Mouse (Mus musculus): Measurements from ENCODE around the gene Ttc6. TPM values are rescaled to one million over a fixed set of nuclear protein-coding genes. Genes with fewer than 3 reads are reported as not detected.

Ttc6 gene
- polyA plus RNA-seq, 1 experiment from 2014 or later: 2.9 TPM

DNA sequence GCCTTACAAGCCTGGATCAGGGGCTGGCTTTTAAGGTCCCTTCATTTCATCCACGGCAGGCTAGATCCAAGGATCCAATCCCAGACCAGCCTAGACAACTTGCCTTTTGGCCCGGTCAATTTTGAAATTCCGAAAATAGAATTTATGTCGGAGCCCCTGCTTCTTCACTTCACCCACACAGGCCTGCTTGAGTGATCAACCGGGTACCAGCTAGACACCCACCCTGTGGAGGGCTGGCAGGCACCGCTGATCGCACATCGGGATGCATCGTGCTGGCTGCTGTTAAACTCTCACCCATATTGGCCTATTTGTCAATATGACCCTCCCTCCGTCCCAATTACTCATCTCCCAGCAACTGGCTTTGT is 20.3 kb upstream of the Ttc6 start:
- no peaks in the 10 kb centered on the region for H3K36me3 ChIP-seq (ENCODE audit: control insufficient read depth, insufficient read depth, low read length)
- H3K4me3 ChIP-seq (ENCODE audit: low read depth, low read length): peak overlapping the region; percentile 59
- peak overlapping the region; percentile 61 for H3K9ac ChIP-seq (ENCODE audit: low read length)
- no peaks in the 10 kb centered on the region for H3K9me3 ChIP-seq (ENCODE audit: control insufficient read depth, low read length)
- H3K4me2 ChIP-seq: peak overlapping the region; percentile 41
- peaks cover 78% of the 10 kb centered on the region for H3K27me3 ChIP-seq (ENCODE audit: control insufficient read depth, insufficient read depth, low read length)
- peaks cover 14% of the 10 kb centered on the region for H3K4me1 ChIP-seq (ENCODE audit: control insufficient read depth, insufficient read depth, low read length)
- no peak for DNase-seq (ENCODE audit: low spot score, missing footprints)
- 3% methylated on average over 10 of the region's 10 CpGs for WGBS
- no peak for ATAC-seq (ENCODE audit: low FRiP score)
- H3K27ac ChIP-seq (ENCODE audit: low read depth, low read length): peak overlapping the region; percentile 25; the same call in 1 of the 2 replicates

GRCm38 (mm10) chr12:57544641-57545370 is 19.1 kb upstream of the Ttc6 start:
- H3K9ac ChIP-seq (ENCODE audit: low read length): peak overlapping the region; percentile 69
- 2% methylated on average over 31 of the region's 31 CpGs for WGBS
- H3K27ac ChIP-seq (ENCODE audit: low read depth, low read length): peak overlapping the region; percentile 62
- H3K27me3 ChIP-seq (ENCODE audit: control insufficient read depth, insufficient read depth, low read length): peaks cover 83% of the 10 kb centered on the region
- H3K4me2 ChIP-seq: peak overlapping the region; percentile 93
- no peaks in the 10 kb centered on the region for H3K9me3 ChIP-seq (ENCODE audit: control insufficient read depth, low read length)
- peak; percentile 98 for DNase-seq (ENCODE audit: low spot score, missing footprints)
- H3K36me3 ChIP-seq (ENCODE audit: control insufficient read depth, insufficient read depth, low read length): no peaks in the 10 kb centered on the region
- peak overlapping the region; percentile 59 for H3K4me3 ChIP-seq (ENCODE audit: low read depth, low read length)
- no peak for ATAC-seq (ENCODE audit: low FRiP score)
- H3K4me1 ChIP-seq (ENCODE audit: control insufficient read depth, insufficient read depth, low read length): peaks cover 19% of the 10 kb centered on the region

DNA sequence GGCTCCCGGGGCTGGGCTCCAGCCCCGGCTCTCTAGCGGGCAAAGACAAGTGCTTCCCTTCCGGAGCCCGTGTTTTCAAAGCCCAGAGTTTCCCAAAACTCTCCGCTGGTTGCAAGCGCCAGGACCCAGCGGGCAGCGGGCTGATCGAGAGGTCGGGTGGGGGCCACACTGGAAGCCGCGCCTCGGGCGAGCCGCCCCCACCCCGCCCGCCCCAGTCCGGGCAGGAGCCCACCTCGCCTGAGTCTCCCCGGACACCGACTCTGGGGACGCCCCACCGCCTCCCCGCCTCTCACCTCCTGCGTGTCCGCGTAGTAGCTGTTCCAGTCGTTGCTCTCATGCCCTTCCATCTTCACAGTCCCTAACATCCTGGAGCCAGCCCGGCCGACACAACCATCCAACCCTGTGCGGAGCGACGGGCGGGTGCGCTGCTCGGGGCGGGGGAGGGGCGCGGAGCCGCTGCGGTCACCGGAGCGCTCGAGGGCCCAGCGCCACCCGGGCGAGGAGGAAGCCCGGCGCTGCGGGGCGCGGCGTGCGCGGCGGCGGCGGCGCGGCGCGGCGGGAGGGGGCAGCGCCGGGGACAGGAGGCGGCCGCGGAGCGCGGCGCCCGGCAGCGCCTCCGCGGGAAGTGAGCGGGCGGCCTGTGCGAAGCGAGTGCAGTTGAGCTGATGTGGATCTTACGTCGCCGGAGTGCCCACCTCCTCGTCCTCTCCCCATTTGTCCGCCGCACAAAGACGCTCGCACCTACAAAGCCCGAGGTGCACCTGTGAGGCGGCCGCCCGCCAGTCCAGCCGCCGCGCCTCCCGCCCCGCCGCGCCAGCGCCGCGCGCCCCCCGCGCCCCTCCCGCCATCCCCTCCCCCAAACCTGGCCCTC is 18.3 kb upstream of the Ttc6 start:
- Histone ChIP-seq H3K9ac (ENCODE audit: low read length) (peak overlapping the region; percentile 69), H3K36me3 (ENCODE audit: control insufficient read depth, insufficient read depth, low read length) (no peaks in the 10 kb centered on the region), H3K4me3 (ENCODE audit: low read depth, low read length) (peak overlapping the region; percentile 59), H3K4me1 (ENCODE audit: control insufficient read depth, insufficient read depth, low read length) (peaks cover 19% of the 10 kb centered on the region), H3K9me3 (ENCODE audit: control insufficient read depth, low read length) (no peaks in the 10 kb centered on the region), H3K27me3 (ENCODE audit: control insufficient read depth, insufficient read depth, low read length) (peaks cover 90% of the 10 kb centered on the region), H3K27ac (ENCODE audit: low read depth, low read length) (peak overlapping the region; percentile 62), H3K4me2 (peak overlapping the region; percentile 93)
- WGBS: under 1% methylated on average over 95 of the region's 106 CpGs
- DNase-seq (ENCODE audit: low spot score, missing footprints): peak; percentile 94
- ATAC-seq (ENCODE audit: low FRiP score): peak; percentile 65

DNA sequence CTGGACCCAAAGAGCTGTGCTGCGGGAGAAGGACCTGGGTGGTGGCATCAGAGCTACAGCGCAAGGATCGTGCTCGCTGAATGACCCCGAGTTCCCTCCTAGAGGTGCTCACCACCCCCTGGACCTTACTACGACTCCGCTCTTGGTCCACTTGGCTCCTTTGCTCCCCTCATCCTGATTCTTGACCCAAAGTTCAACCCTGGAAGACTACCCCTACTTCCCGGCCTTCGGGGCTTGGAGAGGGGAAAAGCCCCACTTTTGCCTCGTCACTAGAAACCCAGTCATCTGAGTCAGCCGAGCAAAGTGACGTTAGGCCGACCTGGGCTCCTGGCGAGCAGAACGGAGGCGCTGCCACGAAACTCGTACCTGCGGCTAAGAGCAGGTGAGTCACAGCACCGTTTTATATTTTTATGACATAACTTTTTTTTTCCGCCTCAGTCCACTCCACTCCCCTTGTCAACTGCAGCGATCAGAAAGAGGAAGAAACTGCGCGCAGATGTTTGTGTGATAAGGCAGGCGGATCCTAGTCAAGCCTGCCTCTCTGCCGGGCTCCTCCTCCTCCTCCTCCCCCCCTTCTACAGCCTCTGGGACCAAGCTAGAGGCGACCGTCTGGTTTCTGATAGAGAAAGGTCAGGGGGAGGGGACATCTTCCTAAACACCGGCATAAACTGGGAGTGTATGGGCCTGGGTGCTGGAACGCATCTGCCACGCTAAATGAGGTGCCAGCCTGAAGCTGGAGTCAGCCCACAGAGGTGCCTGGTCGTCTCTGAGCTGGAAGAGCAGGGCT is 17.3 kb upstream of the Ttc6 start, which contains the start of gene Foxa1:
Gene Foxa1 (minus strand): TSS at position 502 of the 787 bp plus-strand sequence.
- Histone ChIP-seq H3K4me2 (peak within 1 kb of the TSS; percentile 93), H3K9ac (ENCODE audit: low read length) (peak within 1 kb of the TSS; percentile 69), H3K4me1 (ENCODE audit: control insufficient read depth, insufficient read depth, low read length) (peaks cover 19% of the 10 kb centered on the region), H3K4me3 (ENCODE audit: low read depth, low read length) (peak within 1 kb of the TSS; percentile 59), H3K9me3 (ENCODE audit: control insufficient read depth, low read length) (no peaks in the 10 kb centered on the region), H3K36me3 (ENCODE audit: control insufficient read depth, insufficient read depth, low read length) (no peaks in the 10 kb centered on the region), H3K27me3 (ENCODE audit: control insufficient read depth, insufficient read depth, low read length) (peaks cover 90% of the 10 kb centered on the region), H3K27ac (ENCODE audit: low read depth, low read length) (peak within 1 kb of the TSS; percentile 62)
- peak; percentile 22 for ATAC-seq (ENCODE audit: low FRiP score)
- peak; percentile 96 for DNase-seq (ENCODE audit: low spot score, missing footprints)
- WGBS: under 1% methylated on average over 32 of the region's 32 CpGs

DNA sequence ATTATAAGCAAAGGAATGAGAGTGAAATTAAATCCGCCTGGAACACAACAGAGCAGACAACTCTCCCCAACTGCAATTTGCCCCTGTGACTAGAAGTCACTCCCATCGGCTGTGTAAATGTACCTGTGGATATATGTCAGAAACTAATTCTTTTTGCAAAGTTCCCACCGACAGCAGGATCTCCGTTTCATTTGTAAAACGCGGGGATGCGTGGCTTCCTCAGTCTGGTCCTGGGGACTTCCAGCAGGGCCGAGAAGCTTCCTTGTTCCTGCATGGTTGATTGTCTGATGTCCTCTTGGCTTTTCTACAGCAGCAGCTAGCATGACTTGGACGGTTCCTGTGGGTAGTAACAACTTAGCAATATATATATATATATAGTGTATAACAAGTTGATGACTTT is 16.0 kb upstream of the Ttc6 start:
- ATAC-seq (ENCODE audit: low FRiP score) (no peak), DNase-seq (ENCODE audit: low spot score, missing footprints) (peak; percentile 94)
- peak overlapping the region; percentile 16; the same call in 1 of the 2 replicates for H3K4me2 ChIP-seq
- WGBS: 3% methylated on average over 9 of the region's 9 CpGs
- peaks cover 17% of the 10 kb centered on the region; the same call in 1 of the 2 replicates for H3K4me1 ChIP-seq (ENCODE audit: control insufficient read depth, insufficient read depth, low read length)
- no peak overlapping the region for H3K9ac ChIP-seq (ENCODE audit: low read length)
- no peaks in the 10 kb centered on the region for H3K36me3 ChIP-seq (ENCODE audit: control insufficient read depth, insufficient read depth, low read length)
- H3K4me3 ChIP-seq (ENCODE audit: low read depth, low read length): peak overlapping the region; percentile 17
- peaks cover 90% of the 10 kb centered on the region for H3K27me3 ChIP-seq (ENCODE audit: control insufficient read depth, insufficient read depth, low read length)
- H3K27ac ChIP-seq (ENCODE audit: low read depth, low read length): no peak overlapping the region
- H3K9me3 ChIP-seq (ENCODE audit: control insufficient read depth, low read length): no peaks in the 10 kb centered on the region

- no peak for ATAC-seq (ENCODE audit: low FRiP score)
- H3K4me3 ChIP-seq (ENCODE audit: low read depth, low read length): peak overlapping the region; percentile 11
- no peaks in the 10 kb centered on the region for H3K9me3 ChIP-seq (ENCODE audit: control insufficient read depth, low read length)
- H3K27me3 ChIP-seq (ENCODE audit: control insufficient read depth, insufficient read depth, low read length): peaks cover 90% of the 10 kb centered on the region
- peak overlapping the region; percentile 36; the same call in 1 of the 2 replicates for H3K4me2 ChIP-seq
- H3K36me3 ChIP-seq (ENCODE audit: control insufficient read depth, insufficient read depth, low read length): no peaks in the 10 kb centered on the region
- H3K4me1 ChIP-seq (ENCODE audit: control insufficient read depth, insufficient read depth, low read length): peaks cover 17% of the 10 kb centered on the region; the same call in 1 of the 2 replicates
- DNase-seq (ENCODE audit: low spot score, missing footprints): peak; percentile 95
- no peak overlapping the region for H3K27ac ChIP-seq (ENCODE audit: low read depth, low read length)
- no peak overlapping the region for H3K9ac ChIP-seq (ENCODE audit: low read length)
- under 1% methylated on average over 20 of the region's 20 CpGs for WGBS
Measured at GRCm38 (mm10) chr12:57548352-57548980, 15.4 kb upstream of the Ttc6 start.

DNA sequence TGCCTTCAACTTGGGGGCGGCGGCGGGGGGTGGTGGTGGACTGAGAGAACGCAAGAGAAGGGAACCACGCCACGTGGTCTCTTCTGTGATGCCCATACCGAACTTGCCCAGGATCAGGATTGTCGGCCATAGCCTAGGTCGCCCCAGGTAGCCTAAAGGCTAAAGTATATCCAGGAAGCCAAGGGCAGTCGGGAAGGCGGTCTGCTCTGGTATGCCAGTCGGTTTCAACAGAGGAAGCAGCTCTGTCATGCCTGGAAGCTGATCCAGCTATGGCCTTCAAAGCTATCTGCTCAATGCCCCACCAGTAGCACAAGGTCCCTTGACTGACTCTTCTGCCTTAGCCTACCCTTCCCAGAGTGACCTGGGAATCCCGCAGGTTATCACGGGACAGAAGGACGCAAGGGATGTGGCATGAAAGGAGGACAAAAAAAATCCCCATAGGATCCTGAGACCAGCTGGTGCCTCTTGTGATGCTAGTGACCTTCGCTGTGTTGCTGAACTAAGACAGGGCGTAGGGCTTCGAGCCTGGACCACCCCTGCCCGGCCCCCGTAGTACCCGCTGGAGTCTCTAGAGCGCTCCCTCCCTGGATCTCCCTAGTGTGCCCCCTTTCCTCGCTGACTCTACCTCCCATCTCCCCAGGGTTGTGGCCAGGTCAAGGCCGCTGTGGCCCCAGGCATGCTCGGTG is 14.8 kb upstream of the Ttc6 start:
- Histone ChIP-seq H3K4me1 (ENCODE audit: control insufficient read depth, insufficient read depth, low read length) (peaks cover 17% of the 10 kb centered on the region; the same call in 1 of the 2 replicates), H3K27ac (ENCODE audit: low read depth, low read length) (no peak overlapping the region), H3K4me3 (ENCODE audit: low read depth, low read length) (peak overlapping the region; percentile 11), H3K9me3 (ENCODE audit: control insufficient read depth, low read length) (no peaks in the 10 kb centered on the region), H3K27me3 (ENCODE audit: control insufficient read depth, insufficient read depth, low read length) (peaks cover 93% of the 10 kb centered on the region), H3K9ac (ENCODE audit: low read length) (peak overlapping the region; percentile 20; the same call in 1 of the 2 replicates), H3K4me2 (peak overlapping the region; percentile 36), H3K36me3 (ENCODE audit: control insufficient read depth, insufficient read depth, low read length) (no peaks in the 10 kb centered on the region)
- DNase-seq (ENCODE audit: low spot score, missing footprints): peak; percentile 93
- 2% methylated on average over 24 of the region's 25 CpGs for WGBS
- no peak for ATAC-seq (ENCODE audit: low FRiP score)
